Mouse (Mus musculus) embryo, embryonic 10.5 days (tissue): ENCODE measurements around the gene Cradd.

ENCODE experiments used
- DNase-seq: peaks from one replicate; pipeline ENCODE4 v3.0.0-alpha.2; 2015; ENCODE audit warnings: low spot score

The Cradd gene

DNA sequence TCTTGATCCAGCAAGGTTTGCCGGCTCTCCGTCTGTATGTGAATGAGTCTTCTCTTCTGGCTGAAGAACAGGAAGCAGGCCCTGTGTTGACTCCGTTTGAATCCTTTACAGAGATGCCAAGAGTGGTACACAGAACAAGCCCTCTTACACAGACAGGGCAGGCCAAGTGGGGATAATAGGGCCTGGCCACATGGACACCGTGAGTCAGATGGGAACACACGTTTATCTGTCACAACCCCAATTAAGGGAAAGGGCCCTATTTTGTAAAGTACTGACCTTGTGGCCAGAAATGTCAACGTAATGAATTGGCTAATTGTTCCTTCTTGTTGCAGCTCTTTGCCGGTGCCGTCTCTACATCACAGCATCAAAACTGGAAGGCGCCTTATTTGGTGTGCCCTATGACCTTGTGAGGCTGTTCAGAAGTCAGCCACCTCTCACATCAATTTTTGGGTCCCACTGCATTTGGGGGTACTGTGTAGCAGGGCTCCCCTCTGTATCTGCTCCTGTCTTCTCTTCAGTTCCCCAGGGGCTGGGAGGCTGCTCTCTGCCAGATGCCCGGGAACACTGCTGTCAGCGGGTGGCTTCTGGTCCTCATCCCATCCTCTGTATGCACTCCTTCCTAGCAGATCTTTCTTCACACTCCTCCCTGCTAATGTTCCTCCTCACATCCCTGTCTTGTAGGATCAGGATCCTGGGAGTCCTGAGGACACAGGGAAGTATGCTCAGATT, 124.2 kb downstream of the Cradd start:
- peak; percentile 39 for DNase-seq

DNA sequence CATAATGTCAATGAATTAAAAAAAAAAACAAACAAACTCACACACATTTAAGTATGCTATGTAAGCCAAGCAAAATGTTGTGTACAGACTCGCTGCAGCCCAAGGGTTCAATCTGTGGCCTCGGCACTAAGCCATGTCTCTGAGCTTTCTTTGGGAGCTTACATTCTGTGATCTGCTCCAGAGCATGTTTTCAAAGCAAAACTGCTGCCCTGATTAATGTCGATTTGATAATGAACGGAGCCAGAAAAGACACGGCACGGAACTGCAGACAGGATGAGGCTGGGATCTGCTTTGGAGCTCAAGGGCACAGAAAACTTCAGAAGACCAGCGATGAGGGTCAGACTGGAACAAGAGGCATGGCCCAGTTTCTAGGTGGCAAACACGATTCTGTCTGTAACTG, 126.6 kb downstream of the Cradd start:
- DNase-seq: no peak

DNA sequence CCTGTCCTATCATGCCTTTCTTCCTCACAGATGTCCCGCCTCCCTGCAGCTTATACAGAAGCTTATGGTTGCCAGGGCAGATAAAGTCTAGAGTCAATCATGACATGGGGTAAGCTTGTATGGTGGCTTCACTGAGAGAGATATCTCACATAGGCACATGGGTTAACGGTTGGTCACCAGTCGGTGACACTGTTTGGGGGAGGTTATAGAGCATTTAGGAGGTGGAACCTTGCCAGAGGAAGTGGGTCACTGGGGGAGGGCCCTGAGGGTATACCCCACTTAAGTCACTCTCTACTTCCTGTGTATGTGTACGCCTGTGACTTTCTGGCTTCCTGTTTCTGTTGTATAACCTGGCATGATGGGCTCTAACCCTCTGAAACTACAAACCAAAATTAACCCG, 128.2 kb downstream of the Cradd start:
- no peak for DNase-seq

DNA sequence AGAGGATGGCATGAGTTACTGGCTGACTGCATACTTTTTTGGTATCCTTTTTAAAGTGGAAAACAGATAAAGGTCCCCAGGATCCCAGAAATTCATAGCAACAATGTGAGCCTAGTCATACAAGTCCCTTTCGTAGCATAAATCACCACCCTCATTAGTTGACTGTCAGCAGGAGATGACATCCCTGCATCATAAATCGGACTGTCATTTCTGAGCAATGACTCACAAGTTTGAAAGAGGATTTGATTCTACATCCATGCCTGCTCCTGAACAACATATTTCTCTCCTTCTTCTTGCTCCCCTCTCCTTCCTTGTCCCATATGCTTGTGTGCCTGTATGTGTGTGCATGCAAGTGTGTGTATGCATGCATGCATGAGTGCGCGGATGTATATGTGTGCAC, 129.2 kb downstream of the Cradd start:
- no peak for DNase-seq

DNA sequence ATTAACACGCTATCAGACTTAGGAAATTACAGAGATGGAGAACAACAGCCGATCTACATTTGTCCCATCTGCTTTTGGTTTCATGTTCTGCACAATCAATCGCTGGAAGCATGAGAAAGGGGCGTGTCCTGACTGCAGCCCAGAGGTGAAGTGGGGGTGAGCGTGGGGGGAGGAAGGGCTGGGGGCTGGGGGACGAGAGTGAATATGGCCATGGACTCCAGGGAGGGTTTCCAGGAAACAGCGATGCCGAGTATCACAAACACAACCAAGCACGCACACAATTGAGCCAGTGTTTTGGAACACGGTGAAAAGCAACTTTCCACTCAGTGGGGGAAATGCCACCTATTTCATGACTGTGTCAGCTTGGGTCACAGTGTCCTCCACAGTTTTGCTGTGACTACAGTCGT, 130.1 kb downstream of the Cradd start:
- peak; percentile 36 for DNase-seq

DNA sequence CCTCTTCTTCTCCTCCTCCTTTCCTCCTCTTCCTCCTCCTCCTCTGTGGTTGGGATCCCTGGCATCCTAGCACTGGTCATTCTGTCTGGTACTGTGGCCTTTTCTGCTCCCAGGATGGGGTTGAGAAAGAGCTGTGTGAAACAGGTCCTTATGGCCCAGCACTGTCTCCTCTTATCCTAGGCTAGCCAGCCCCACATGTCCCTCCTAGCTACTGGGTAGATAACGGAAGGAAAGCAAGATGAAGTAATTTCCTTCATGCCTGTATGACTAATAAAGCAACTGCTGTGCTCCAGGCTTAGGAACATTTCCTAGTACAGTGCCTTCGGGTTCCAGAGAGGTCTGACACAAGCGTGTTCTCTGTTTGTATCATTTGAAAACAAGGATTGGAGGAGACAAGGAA, 132.1 kb downstream of the Cradd start:
- no peak for DNase-seq

DNA sequence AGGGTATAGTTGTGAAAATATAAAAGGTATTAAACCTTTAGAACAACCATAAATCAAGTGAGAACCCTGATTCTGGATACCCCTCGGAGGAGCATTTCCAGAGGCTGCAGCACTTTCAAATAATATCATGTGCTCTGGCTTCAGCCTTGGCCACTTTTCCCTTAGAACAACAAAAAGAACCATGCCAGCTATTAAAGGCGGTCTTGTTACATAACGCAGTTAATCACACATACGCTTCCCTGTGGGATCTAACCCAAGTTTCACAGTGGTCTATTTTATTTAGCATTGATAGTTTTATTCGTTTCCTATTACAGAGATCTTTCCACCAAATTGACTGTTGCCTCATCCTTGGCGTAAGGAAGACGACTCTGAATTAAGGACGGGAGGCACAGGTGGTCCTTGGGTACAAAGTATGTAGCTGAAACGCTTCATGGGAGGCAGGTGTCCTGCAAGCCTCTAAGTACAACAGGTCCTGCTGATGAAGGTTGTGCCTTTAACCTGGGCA, 132.7 kb downstream of the Cradd start:
- DNase-seq: no peak

DNA sequence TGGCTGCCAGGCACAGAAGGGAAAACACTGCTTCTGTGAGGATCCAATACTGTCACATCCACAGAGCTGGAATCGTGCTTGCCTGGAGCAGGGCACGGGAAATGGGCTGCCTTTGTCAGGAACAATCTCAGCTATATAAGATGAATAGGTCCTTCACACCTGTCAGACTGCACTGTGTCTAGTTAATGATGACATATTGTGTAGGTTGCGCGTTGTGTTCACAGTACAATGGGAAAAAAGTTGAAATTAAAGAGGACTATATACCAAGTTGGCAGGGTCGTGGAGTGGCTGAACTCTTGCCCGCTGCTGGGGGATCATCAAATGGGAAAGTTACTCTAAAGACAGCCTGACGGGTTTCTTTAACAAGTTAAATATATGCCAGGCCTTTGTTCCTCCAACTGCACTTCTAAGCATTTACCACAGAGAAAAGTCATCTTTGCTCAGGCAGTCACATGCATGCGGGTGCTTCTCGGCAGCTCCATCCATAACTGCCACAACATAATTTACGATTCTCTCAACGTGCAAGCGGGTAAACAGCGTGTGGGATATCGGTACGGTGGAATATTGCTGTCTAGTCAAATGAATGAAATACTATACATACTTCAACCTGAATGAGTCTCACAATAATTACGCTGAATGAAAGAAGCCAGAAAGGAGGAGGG, 134.3 kb downstream of the Cradd start:
- no peak for DNase-seq

DNA sequence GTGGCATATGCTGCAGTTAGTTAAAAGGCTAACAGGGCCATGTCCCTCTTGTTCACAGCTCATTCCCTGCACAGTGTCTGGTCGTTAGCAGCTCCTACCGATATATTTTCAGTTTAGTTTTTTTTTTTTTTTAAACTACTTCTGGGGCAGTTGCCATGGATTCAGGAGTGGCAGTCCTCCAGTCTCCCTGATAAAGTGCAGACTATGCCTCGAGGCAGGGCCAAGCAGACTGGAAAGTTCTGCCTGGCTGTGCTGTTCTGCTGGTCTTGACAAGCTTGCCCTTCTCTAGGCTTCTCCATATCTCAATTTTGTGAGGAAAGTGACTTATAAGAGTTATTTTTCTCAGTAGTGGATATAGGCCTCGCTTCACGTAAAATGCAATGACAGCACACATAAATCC, 139.7 kb downstream of the Cradd start:
- no peak for DNase-seq

DNA sequence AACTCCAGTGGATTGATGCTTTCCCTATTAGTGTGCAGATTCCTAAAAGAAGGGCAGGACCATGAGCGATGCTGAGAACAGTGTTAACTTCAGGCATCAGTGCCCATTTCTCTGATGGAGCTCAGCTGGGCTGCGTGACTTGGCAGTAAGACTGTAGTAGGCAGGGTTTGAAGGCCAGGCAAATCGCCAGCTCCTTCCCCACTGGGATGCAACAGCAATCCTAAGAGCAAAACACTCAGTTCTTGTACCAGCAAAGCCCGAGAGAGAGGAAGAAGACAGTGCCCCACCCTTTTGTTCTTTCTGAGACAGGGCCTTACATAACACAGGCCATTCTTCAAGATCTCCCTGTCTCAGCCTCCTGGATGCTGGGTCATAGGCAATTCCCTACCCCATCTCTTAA, 140.9 kb downstream of the Cradd start:
- no peak for DNase-seq

DNA sequence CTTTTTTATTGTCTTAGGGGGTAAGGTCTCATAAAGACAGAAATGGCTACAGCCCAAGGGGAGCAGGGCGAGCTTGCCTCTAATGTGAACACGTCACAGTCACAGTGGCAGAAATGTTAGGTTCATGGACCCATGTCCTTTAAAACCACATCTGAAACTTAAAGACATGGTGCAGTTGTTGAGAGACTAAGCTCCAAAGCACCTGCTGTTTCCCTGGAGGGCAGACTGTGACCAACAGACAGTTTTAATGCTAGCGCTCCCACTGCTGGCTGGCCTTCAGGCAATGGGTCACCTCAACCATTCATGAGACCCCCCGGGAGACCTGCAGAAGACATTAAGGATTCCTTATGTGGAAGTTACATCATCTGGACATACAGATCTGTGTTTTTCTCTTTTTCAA, 141.5 kb downstream of the Cradd start:
- DNase-seq: no peak

DNA sequence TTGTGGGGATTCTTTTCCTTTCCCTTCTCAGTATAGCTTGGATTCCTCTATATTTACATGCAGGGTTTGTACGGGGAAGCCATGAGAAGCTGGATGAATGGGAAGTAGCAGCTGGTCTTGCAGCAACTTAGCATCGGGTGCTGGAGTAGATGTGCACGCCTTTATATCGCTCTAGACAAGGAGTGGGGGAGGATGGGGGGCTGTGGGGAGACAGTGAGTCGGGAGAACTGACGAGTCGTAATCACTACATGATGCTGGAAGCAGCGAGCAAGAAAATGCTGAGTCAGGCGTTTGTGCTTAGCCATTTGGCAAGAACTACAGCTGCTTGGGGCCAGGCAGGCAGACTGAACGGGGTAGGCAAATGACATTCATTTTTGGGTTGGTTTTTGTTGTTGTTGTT, 142.4 kb downstream of the Cradd start:
- no peak for DNase-seq

DNA sequence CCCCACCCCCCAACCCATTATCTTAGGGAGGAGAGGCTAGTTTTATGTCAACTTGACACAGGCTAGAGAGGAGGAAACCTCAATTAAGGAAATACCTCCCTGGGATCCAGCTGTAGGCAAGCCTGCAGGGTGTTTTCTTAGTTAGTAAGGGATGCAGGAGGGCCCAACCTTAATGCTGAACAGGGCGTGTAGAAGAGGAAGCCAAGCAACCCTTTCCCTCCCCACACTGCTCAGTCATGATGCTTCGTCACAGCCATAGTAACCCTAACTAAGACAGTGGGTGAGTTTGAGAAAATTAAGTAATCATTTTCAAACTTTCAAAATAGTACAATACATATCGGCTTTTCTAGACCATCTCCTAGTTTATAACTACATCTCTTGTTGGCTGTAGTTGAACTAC, 143.0 kb downstream of the Cradd start:
- DNase-seq: no peak

DNA sequence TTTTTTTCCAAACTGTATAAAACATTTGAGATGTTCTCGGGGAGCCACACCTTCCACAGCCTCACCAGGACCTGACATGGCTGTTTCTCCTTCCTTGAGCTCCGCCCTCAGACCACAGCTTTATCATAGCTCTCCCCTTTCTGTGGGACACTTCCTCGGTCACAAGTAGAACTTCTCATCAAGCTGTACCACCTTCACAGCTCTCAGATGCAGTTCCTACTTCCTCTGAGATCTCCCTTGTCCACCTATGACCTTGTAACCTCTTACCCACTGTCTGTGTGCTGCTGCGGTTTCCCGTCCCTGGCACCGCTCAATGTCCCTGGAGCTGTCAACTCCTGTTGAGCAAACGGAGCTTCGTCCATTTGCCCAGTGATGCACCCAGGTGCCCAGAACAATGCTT, 143.8 kb downstream of the Cradd start:
- DNase-seq: no peak

DNA sequence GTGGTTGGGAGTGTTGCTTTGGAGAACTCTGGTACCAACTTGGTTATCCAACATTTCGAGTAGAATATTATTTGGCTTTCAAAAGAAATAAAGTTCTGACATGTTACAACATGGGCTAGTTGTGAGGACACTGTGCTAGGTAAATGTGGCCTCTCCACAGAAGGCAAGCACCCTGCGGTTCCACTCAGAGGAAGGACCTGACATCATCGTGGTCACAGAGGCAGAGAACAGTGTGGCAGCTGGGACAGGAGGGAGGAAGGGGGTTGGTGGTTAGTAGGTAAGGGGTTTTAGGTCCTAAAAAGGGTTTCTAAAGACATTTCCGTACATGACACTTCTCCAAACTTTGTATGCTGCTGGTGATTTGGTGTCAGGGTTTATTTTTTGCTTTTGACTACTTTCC, 145.1 kb downstream of the Cradd start:
- DNase-seq: no peak

DNA sequence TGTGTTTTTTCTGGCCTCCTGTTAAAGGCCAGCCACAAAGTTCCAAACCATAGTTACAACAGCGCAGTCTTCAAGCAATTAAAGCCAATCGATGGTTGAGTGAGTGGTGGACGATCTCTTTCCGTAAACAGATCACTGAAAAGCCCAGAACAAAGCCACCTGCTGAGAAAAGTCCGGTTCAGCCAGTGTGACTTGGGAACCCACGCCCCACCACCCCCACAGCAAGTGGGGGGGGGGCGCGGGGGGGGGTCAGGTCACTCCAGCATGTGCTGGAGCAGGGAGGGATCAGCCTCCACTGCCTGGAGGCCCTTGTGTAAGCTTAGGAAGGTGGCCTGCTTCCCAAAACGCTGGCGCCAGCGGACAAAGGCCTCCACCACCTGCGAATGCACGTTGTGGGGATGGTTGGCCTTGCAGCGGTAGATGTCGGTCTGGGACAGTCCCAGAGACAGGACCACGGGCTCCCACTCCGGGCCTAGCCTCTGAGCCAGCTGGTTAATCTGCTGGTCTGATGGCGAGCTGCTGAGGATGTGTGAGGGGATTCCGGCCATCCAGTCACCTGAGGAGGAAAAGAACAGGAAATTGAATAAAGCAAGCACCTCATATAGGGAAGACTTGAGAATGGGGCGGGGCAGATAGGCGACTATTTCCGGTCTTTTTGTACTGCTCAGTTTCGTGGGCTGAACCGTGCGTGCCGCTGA, 148.4 kb downstream of the Cradd start:
- DNase-seq: no peak

DNA sequence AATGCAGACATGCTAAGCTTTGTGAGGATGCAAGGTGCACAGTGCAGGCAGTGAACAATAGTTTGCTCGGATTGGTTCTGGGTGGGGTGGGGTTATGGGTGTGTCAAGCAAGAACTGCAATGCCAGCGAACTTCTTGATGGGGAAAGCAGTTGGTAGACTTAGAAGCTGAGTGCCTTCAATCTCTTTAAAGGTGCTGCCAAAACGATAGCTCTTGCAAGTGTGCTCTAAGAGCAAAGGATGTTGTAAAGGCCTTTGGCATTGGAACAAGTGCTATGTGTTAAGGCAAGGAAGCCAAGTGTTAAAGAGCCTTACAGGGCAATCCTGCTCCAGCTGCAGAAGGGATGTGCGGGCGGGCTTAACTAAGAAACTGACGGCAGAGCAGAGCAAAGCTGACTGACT, 149.7 kb downstream of the Cradd start:
- no peak for DNase-seq

DNA sequence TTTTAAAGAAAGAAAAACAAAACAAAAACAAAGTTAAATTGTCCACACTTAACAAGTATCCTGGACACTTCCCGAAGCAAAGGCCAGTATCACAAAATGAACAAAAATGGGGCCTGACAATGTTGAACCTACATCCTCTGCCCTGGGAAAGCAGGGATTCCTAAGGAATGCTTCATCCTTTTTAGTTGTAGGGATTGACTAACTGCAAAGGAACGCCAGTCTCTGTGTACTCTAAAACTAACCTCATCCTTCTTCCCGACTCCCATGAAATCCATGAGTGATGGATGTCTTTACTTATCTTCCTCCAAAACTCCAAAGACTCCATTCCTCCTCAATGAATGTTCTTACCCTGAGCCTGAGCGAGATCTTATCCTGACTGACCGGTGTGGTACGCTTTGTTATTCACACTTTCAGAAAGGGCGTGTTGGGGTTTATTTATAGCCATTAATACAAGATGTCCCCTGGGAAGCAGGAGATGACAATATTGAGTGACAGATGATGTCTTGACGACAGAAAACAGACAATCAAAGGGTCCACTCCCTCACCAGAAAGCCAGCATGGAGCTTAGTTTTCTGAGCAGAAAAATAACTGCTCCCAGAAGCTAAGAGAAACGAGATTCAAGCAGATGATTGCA, 153.1 kb downstream of the Cradd start:
- DNase-seq: no peak

DNA sequence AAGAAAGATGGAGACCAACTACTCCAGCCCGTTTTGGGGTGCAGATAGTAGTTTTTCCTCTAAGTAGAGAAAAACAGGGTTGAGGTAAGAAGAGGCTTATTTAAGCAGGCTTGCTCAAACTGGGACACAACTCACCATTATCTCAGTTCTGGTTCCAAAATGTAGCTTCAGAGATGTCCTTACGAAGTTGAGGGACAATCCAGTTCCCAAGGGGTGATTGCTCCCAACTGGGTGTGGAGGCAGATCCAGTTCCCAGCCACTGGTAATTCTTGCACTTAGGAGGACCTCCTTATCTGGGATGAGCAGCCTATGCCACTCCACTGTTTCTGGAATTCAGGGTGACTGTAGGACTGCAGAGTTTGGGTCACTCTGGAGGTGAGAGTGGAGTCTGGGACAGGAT, 159.0 kb downstream of the Cradd start:
- no peak for DNase-seq

DNA sequence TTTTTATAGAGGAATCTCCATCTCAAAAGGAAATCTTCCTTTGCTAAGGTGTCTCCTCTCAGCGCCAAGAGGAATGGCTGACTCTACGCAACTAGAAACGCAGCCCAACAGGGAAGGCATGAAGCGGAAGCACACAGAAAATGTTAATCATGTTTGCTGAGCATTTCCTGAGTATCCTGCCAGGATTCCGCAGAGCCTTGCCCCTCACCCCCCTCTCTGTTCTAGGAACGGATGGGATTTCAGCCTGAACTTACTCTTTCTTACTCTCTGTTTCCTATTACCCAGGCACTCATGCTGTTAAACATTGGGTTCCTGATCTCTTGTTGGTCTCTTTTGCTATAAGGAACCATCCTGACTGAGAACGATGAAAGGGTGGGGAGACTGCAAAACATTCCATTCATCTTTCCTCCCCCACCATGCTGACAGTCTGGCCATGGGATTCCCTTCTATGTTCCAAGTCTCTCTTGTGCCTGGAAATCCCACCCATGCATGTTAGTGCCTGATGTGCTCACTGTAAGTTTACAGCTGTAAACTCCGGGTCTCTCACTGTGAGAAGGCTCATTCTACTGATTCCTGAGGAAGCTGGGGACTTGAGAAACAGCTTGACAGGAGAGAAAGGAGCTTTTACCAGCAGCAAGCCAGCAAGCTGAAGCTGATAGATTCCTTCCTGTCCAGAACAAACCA, 161.1 kb downstream of the Cradd start:
- DNase-seq: no peak

DNA sequence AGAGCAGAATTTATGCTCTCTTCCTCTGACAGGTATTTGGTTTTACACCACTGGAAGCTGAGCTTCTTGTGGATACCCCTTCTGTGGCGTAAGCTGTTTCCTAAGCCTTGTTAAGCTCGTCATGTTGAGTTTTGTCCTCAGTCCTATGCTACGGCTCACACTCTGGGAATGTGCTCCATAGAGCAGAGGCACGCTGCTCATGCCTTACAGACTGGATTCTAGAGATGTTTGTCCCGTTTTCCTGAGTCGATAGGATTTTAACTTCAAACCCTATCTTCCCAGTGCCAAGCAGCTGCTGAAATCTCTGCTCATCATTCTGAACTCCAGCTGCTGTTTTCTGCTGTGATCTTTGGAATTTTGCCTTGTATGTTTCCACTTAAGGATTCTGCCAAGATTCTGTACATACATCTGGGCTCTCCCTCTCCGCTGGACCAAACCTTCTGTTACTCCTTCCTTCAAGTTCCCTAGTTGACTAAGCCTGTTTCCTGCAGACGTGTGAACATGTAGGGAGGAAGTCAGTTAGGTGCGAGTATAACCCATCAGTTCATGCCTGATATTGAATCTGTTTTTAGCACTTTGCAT, 164.2 kb downstream of the Cradd start:
- DNase-seq: no peak

DNA sequence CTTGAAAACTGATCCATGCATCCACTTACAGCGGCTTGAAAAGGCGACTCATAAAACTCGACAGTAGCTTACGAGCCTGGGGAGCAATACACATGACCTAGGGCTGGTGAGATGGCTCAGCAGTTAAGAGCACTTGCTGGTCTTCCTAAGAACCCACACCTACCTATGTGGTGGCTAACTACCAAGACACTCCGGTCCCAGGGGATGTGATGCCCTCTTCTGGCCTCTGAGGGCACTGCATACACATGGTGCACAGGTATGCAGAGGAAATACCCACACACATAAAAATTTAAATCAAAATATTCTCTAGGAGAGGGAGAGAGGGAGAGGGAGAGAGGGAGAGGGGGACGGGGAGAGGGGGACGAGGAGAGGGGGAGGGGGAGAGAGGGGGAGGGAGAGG, 167.5 kb downstream of the Cradd start:
- DNase-seq: no peak
